Mouse (Mus musculus): Measurements from ENCODE around the gene Abhd6. TPM values are rescaled to one million over a fixed set of nuclear protein-coding genes. Genes with fewer than 3 reads are reported as not detected.

Gene Abhd6
- polyA plus RNA-seq, 1 experiment from 2014 or later: 21.0 TPM

DNA sequence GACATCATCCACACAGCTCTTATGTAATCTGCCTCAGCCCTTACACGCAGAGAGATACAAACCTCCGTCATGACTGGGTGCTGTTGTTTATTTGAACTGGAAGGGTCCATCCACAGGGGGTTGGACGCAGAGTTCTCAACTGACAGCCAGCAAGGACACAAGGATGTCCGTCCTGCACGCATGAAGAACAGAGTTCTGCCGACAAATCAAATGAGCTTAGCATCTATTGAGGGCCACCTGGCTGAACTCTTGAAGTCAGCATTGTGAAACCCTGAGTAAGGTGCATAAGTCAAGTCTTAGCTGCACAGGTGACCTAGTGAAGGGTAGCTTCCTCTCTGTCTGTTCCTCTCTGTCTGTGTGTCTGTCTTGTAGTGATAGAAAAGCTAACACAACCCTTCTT, 33.2 kb downstream of the Abhd6 start:
- H3K27ac ChIP-seq (replicated peaks; ENCODE audit: low read depth, low read length): no peak overlapping the region
- no peaks in the 10 kb centered on the region for H3K9me3 ChIP-seq (replicated peaks; ENCODE audit: control insufficient read depth, low read length)
- no peaks in the 10 kb centered on the region for H3K36me3 ChIP-seq (replicated peaks; ENCODE audit: control insufficient read depth, insufficient read depth, low read depth, low read length)
- no peak for ATAC-seq (replicated peaks; ENCODE audit: insufficient number of reproducible peaks, low FRiP score, low TSS enrichment, low read depth)
- no peak for DNase-seq (ENCODE audit: low spot score)
- no peak overlapping the region for H3K4me3 ChIP-seq (ENCODE audit: low read depth, low read length)
- no peaks in the 10 kb centered on the region for H3K4me1 ChIP-seq (ENCODE audit: control insufficient read depth, insufficient read depth, low read length)
- no peak overlapping the region for H3K4me2 ChIP-seq (ENCODE audit: low read depth, low read length)
- H3K9ac ChIP-seq (replicated peaks; ENCODE audit: low read length): no peak overlapping the region
- 83% methylated on average over 6 of the region's 6 CpGs for WGBS
- H3K27me3 ChIP-seq (ENCODE audit: control insufficient read depth, insufficient read depth, low read length): no peaks in the 10 kb centered on the region

DNA sequence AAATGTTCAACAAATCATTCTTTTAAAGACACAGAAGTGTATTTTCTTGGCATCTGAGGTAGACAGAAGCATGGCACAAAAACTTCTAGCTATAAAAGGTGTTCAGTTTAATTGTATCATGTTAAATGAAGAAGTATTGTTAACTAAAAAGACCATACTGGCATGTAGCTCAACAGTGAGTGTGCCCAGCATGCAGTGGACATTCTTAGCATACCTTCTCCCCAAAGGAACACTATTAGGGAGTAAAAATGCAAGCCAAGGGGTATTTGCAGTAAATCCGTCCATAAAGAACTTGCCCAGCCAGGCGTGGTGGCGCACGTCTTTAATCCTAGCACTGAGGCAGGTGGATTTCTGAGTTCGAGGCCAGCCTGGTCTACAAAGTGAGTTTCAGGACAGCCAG, 33.7 kb downstream of the Abhd6 start:
- Histone ChIP-seq H3K4me3 (ENCODE audit: low read depth, low read length) (no peak overlapping the region), H3K27ac (replicated peaks; ENCODE audit: low read depth, low read length) (no peak overlapping the region), H3K4me2 (ENCODE audit: low read depth, low read length) (no peak overlapping the region), H3K9ac (replicated peaks; ENCODE audit: low read length) (no peak overlapping the region), H3K36me3 (replicated peaks; ENCODE audit: control insufficient read depth, insufficient read depth, low read depth, low read length) (no peaks in the 10 kb centered on the region), H3K9me3 (replicated peaks; ENCODE audit: control insufficient read depth, low read length) (no peaks in the 10 kb centered on the region), H3K4me1 (ENCODE audit: control insufficient read depth, insufficient read depth, low read length) (no peaks in the 10 kb centered on the region), H3K27me3 (ENCODE audit: control insufficient read depth, insufficient read depth, low read length) (no peaks in the 10 kb centered on the region)
- ATAC-seq (replicated peaks; ENCODE audit: insufficient number of reproducible peaks, low FRiP score, low TSS enrichment, low read depth): no peak
- 87% methylated on average over 5 of the region's 5 CpGs for WGBS
- DNase-seq (ENCODE audit: low spot score): no peak

DNA sequence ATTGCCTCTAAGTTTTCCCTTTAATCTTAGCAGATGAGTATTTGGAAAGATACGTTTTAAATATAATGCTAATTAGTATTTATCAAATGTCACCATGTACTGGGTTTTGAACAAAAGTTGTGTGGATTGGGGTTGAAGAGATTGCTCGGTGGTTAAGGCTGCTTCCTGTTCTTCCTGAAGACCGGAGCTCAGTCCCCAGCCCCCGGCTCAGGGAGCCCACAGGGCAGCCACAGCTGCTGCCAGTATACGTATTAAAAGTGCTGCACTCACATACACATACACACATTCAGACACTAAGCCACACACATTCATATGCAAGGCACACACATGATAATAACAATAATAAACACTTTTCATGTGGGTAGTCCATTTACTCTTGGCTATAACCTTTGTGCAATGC, 35.4 kb downstream of the Abhd6 start:
- DNase-seq (ENCODE audit: low spot score) (no peak), ATAC-seq (replicated peaks; ENCODE audit: insufficient number of reproducible peaks, low FRiP score, low TSS enrichment, low read depth) (no peak)
- H3K27me3 ChIP-seq (ENCODE audit: control insufficient read depth, insufficient read depth, low read length): no peaks in the 10 kb centered on the region
- H3K4me3 ChIP-seq (ENCODE audit: low read depth, low read length): no peak overlapping the region
- no peak overlapping the region for H3K9ac ChIP-seq (replicated peaks; ENCODE audit: low read length)
- H3K27ac ChIP-seq (replicated peaks; ENCODE audit: low read depth, low read length): no peak overlapping the region
- no peaks in the 10 kb centered on the region for H3K9me3 ChIP-seq (replicated peaks; ENCODE audit: control insufficient read depth, low read length)
- no peaks in the 10 kb centered on the region for H3K4me1 ChIP-seq (ENCODE audit: control insufficient read depth, insufficient read depth, low read length)
- no peak overlapping the region for H3K4me2 ChIP-seq (ENCODE audit: low read depth, low read length)
- WGBS: 75% methylated on average over 5 of the region's 5 CpGs
- no peaks in the 10 kb centered on the region for H3K36me3 ChIP-seq (replicated peaks; ENCODE audit: control insufficient read depth, insufficient read depth, low read depth, low read length)

DNA sequence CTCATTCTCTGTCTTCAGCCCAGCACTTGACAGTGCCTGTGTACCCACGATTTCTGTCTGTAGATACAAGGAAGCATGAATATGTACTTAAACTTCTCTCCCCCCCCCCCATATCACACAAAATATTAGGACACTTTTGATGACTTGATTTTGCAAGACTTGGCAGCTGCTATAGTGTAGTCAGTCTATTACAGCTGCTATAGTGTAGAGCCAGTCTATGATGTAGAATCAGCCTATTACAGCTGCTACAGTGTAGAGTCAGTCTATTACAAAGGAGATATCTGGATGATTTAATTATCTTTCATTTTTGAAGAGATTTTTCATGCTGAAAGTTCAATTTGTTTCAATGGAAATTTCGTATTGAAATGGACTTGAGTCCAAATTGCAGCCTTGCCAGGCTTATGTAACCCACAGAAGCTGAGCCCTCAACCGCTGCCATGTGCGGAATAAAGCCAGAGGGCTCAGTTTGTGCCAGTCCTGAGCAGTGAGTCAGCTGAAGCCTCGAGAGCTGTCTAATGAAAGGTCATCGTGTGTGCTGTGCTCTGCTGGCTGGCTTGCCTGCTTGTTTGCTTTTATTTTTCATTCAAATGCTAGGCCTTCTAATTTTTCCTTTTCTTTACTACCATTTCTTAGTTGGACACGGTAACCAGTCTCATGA, 36.2 kb downstream of the Abhd6 start:
- DNase-seq (ENCODE audit: low spot score): no peak
- Histone ChIP-seq H3K4me1 (ENCODE audit: control insufficient read depth, insufficient read depth, low read length) (no peaks in the 10 kb centered on the region), H3K9me3 (replicated peaks; ENCODE audit: control insufficient read depth, low read length) (no peaks in the 10 kb centered on the region), H3K27ac (replicated peaks; ENCODE audit: low read depth, low read length) (no peak overlapping the region), H3K4me3 (ENCODE audit: low read depth, low read length) (no peak overlapping the region), H3K27me3 (ENCODE audit: control insufficient read depth, insufficient read depth, low read length) (no peaks in the 10 kb centered on the region), H3K4me2 (ENCODE audit: low read depth, low read length) (no peak overlapping the region), H3K9ac (replicated peaks; ENCODE audit: low read length) (no peak overlapping the region), H3K36me3 (replicated peaks; ENCODE audit: control insufficient read depth, insufficient read depth, low read depth, low read length) (no peaks in the 10 kb centered on the region)
- ATAC-seq (replicated peaks; ENCODE audit: insufficient number of reproducible peaks, low FRiP score, low TSS enrichment, low read depth): no peak
- 80% methylated on average over 7 of the region's 7 CpGs for WGBS

DNA sequence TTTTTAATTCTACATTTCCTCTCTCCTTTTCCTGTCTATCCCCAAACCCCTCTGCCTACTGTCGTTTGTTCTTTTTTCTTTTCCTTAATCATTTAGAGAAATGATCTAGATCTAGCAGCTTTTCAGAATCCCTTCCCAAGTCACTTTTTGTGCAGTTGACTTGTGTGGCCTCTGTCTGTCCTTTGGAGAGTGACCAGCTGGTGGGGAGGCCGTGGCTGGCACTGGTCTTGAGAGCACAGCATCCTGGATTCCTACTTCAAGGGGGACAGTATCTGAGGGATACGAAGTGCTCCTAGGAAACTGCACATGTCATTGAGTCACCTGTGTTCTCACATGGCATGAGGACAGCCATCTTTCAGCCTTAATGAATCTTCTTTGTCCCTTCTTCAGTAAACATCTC, 37.5 kb downstream of the Abhd6 start:
- Histone ChIP-seq H3K4me3 (ENCODE audit: low read depth, low read length) (no peak overlapping the region), H3K36me3 (replicated peaks; ENCODE audit: control insufficient read depth, insufficient read depth, low read depth, low read length) (no peaks in the 10 kb centered on the region), H3K9ac (replicated peaks; ENCODE audit: low read length) (no peak overlapping the region), H3K27ac (replicated peaks; ENCODE audit: low read depth, low read length) (no peak overlapping the region), H3K9me3 (replicated peaks; ENCODE audit: control insufficient read depth, low read length) (no peaks in the 10 kb centered on the region), H3K4me2 (ENCODE audit: low read depth, low read length) (no peak overlapping the region), H3K27me3 (ENCODE audit: control insufficient read depth, insufficient read depth, low read length) (no peaks in the 10 kb centered on the region), H3K4me1 (ENCODE audit: control insufficient read depth, insufficient read depth, low read length) (no peaks in the 10 kb centered on the region)
- ATAC-seq (replicated peaks; ENCODE audit: insufficient number of reproducible peaks, low FRiP score, low TSS enrichment, low read depth) (no peak), DNase-seq (ENCODE audit: low spot score) (no peak)
- WGBS: 73% methylated on average over 3 of the region's 3 CpGs

DNA sequence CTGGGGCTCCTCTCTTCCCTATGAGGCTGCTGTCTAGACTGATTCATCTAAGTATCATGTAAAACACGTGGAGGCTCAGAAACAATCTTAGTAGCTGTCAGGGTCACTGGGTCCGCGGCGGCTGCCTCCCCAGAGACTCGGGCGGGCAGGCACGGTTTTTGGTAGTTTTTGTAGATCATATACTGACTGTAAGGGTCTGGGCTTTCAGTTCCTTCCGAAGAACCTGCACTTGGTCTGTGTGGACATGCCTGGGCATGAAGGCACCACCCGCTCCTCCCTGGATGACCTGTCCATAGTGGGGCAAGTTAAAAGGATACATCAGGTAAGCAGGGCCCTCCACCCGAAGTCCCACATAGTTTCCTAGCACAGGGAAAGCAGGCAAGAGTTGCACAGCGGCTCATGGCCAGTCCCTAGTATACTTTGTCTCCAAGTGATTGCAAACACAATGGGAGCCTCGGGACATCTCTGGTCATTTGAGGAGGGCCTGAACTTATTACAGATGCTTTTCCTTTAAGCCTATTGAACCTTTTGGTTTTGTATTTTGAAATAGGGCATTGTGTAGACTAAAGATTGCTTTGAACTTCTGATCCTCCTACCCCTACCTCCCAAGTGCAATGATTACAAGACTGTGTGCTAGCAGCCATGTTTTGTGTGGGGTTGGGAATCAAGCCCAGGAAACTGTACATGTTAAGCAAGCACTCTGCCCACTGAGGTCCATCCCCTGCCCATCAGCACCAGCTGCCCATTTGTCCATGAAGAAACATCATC, 38.4 kb downstream of the Abhd6 start:
- H3K9me3 ChIP-seq (replicated peaks; ENCODE audit: control insufficient read depth, low read length): no peaks in the 10 kb centered on the region
- no peak overlapping the region for H3K4me3 ChIP-seq (ENCODE audit: low read depth, low read length)
- H3K9ac ChIP-seq (replicated peaks; ENCODE audit: low read length): no peak overlapping the region
- H3K27ac ChIP-seq (replicated peaks; ENCODE audit: low read depth, low read length): no peak overlapping the region
- no peaks in the 10 kb centered on the region for H3K36me3 ChIP-seq (replicated peaks; ENCODE audit: control insufficient read depth, insufficient read depth, low read depth, low read length)
- no peak overlapping the region for H3K4me2 ChIP-seq (ENCODE audit: low read depth, low read length)
- no peaks in the 10 kb centered on the region for H3K27me3 ChIP-seq (ENCODE audit: control insufficient read depth, insufficient read depth, low read length)
- 79% methylated on average over 12 of the region's 12 CpGs for WGBS
- ATAC-seq (replicated peaks; ENCODE audit: insufficient number of reproducible peaks, low FRiP score, low TSS enrichment, low read depth) (no peak), DNase-seq (ENCODE audit: low spot score) (no peak)
- no peaks in the 10 kb centered on the region for H3K4me1 ChIP-seq (ENCODE audit: control insufficient read depth, insufficient read depth, low read length)

DNA sequence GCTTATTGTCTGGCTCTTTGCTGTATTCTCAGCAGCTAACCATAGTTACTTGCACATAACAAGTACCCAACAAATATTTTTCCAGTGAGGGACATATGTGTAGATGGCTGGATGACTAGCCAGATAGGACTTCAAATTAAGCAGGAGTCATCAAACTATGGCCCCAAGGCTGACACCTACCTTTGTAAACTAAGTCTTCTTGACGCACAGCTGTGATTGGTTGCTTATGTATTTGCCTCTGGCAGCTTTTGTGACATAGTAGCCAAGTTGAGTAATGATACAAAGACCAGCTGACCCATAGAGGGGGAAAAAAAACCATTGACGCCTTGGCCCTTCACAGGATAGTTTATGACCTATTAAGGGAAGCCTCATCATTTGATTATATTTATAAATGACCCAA, 39.4 kb downstream of the Abhd6 start:
- 92% methylated on average over 2 of the region's 2 CpGs for WGBS
- Histone ChIP-seq H3K4me3 (ENCODE audit: low read depth, low read length) (no peak overlapping the region), H3K4me2 (ENCODE audit: low read depth, low read length) (no peak overlapping the region), H3K27me3 (ENCODE audit: control insufficient read depth, insufficient read depth, low read length) (no peaks in the 10 kb centered on the region), H3K27ac (replicated peaks; ENCODE audit: low read depth, low read length) (no peak overlapping the region), H3K9ac (replicated peaks; ENCODE audit: low read length) (no peak overlapping the region), H3K36me3 (replicated peaks; ENCODE audit: control insufficient read depth, insufficient read depth, low read depth, low read length) (no peaks in the 10 kb centered on the region), H3K4me1 (ENCODE audit: control insufficient read depth, insufficient read depth, low read length) (no peaks in the 10 kb centered on the region), H3K9me3 (replicated peaks; ENCODE audit: control insufficient read depth, low read length) (no peaks in the 10 kb centered on the region)
- ATAC-seq (replicated peaks; ENCODE audit: insufficient number of reproducible peaks, low FRiP score, low TSS enrichment, low read depth) (no peak), DNase-seq (ENCODE audit: low spot score) (no peak)

DNA sequence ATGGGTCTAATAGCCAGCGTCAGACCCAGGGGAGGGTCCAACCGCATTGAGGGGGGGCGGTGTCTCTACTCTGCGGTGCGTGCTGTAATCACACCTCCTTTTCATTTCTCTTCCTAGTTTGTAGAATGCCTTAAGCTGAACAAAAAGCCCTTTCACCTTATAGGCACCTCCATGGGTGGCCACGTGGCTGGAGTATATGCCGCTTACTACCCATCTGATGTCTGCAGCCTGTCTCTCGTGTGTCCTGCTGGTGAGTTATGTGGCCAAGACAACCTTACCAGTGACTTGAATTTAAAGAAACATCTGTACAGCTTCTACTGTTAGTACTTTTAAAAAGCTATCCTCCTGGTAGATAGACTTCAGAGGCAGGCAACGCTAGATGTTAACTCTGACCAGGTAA, 39.9 kb downstream of the Abhd6 start:
- Histone ChIP-seq H3K4me1 (ENCODE audit: control insufficient read depth, insufficient read depth, low read length) (no peaks in the 10 kb centered on the region), H3K27me3 (ENCODE audit: control insufficient read depth, insufficient read depth, low read length) (no peaks in the 10 kb centered on the region), H3K36me3 (replicated peaks; ENCODE audit: control insufficient read depth, insufficient read depth, low read depth, low read length) (no peaks in the 10 kb centered on the region), H3K27ac (replicated peaks; ENCODE audit: low read depth, low read length) (no peak overlapping the region), H3K4me3 (ENCODE audit: low read depth, low read length) (no peak overlapping the region), H3K9ac (replicated peaks; ENCODE audit: low read length) (no peak overlapping the region), H3K9me3 (replicated peaks; ENCODE audit: control insufficient read depth, low read length) (no peaks in the 10 kb centered on the region), H3K4me2 (ENCODE audit: low read depth, low read length) (no peak overlapping the region)
- DNase-seq (ENCODE audit: low spot score) (no peak), ATAC-seq (replicated peaks; ENCODE audit: insufficient number of reproducible peaks, low FRiP score, low TSS enrichment, low read depth) (no peak)
- 89% methylated on average over 9 of the region's 9 CpGs for WGBS

Measured in embryonic facial prominence, embryonic 11.5 days (tissue).